Mouse (Mus musculus): ENCODE data around the gene Gen1. TPM values are rescaled to one million over a fixed set of nuclear protein-coding genes. Genes with fewer than 3 reads are reported as not detected.

The Gen1 gene
- polyA plus RNA-seq, 1 experiment from 2014 or later = 9.2 TPM

DNA sequence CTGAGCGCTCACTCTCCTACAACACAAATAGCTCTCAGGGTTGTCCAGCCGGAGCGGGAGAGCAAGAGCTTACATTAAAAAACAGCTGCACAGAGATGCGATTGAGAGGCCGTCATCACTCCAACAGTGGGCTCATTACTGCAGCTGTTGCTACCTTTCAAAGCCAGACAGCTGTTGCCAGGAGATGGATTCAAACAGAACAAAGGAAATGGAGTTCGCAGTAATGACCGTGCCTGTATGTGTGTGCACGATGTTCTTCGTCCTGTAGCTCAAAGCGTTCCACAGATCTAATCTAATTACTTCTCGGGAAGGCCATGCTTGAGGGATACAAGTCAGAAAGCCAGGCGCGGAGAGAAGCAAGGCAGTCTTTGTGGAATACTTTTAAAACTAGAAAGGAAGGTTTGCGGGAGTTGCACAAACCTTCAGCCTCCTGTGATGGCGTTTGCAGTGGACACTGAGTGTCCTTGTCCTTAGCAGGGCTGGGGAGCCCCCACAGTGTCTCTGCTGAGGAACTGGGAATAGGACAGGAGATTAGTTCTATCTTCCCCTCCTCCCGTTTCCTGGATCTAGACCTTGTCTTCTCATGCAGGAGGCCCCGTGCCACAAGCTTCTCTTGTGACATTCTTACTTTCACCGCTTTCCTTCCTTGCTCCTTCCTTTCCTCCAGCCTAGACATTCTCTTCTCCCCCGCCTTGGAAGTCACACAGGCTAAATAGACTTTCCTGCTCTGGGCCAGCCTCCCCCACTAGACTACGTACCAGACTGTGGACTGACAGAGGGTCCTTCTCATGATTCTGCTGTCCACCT, 43.9 kb downstream of the Gen1 start:
- Histone ChIP-seq H3K4me3 (no peak overlapping the region), H3K4me2 (peak overlapping the region; percentile 6; the same call in 1 of the 2 replicates), H3K4me1 (peaks cover 17% of the 10 kb centered on the region), H3K36me3 (ENCODE audit: poor library complexity, severe bottlenecking) (no peaks in the 10 kb centered on the region), H3K27ac (peak overlapping the region; percentile 48), H3K9me3 (replicated peaks) (no peaks in the 10 kb centered on the region), H3K27me3 (no peaks in the 10 kb centered on the region), H3K9ac (no peak overlapping the region)
- 38% methylated on average over 20 of the region's 20 CpGs for WGBS
- peak; percentile 88 for ATAC-seq

GRCm38 (mm10) chr12:11217726-11218250, 47.8 kb downstream of the Gen1 start:
- no peak for ATAC-seq
- Histone ChIP-seq H3K9me3 (replicated peaks) (no peaks in the 10 kb centered on the region), H3K4me3 (no peak overlapping the region), H3K4me1 (peaks cover 10% of the 10 kb centered on the region), H3K9ac (no peak overlapping the region), H3K27me3 (no peaks in the 10 kb centered on the region), H3K4me2 (no peak overlapping the region), H3K36me3 (ENCODE audit: poor library complexity, severe bottlenecking) (no peaks in the 10 kb centered on the region), H3K27ac (no peak overlapping the region)
- WGBS = 82% methylated on average over 7 of the region's 7 CpGs

GRCm38 (mm10) chr12:11216454-11216853, 49.1 kb downstream of the Gen1 start:
- Histone ChIP-seq H3K9me3 (replicated peaks) (no peaks in the 10 kb centered on the region), H3K27ac (no peak overlapping the region), H3K27me3 (no peaks in the 10 kb centered on the region), H3K4me1 (peaks cover 6% of the 10 kb centered on the region), H3K9ac (no peak overlapping the region), H3K4me3 (no peak overlapping the region), H3K4me2 (no peak overlapping the region), H3K36me3 (ENCODE audit: poor library complexity, severe bottlenecking) (no peaks in the 10 kb centered on the region)
- whole genome bisulfite sequencing = 54% methylated on average over 3 of the region's 3 CpGs
- ATAC-seq = no peak

DNA sequence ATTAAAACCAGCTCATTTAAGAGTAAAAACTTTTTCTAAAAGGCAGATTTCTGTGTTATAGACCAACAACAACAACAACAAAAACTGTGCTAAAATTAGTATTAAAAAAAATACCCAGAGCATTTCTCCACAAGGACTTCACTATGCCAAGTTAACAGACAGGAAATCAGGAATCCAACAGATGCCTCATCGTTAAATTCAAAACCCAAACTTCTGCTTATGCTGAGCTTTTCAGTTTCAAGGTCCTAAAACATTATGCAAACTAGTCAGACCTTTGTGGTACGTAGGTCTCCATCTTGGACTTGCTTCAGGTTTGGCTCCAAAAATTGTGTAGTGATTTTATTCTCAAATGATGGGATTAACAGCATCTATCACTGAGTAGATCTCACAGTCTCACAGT, 50.0 kb downstream of the Gen1 start:
- 80% methylated on average over 2 of the region's 2 CpGs for WGBS
- H3K27me3 ChIP-seq = no peaks in the 10 kb centered on the region; the same call in 1 of the 2 replicates
- ATAC-seq = no peak
- no peak overlapping the region for H3K4me2 ChIP-seq
- H3K9me3 ChIP-seq (replicated peaks) = no peaks in the 10 kb centered on the region
- no peak overlapping the region for H3K4me3 ChIP-seq
- H3K36me3 ChIP-seq (ENCODE audit: poor library complexity, severe bottlenecking) = no peaks in the 10 kb centered on the region
- no peaks in the 10 kb centered on the region for H3K4me1 ChIP-seq
- H3K27ac ChIP-seq = no peak overlapping the region
- H3K9ac ChIP-seq = no peak overlapping the region

DNA sequence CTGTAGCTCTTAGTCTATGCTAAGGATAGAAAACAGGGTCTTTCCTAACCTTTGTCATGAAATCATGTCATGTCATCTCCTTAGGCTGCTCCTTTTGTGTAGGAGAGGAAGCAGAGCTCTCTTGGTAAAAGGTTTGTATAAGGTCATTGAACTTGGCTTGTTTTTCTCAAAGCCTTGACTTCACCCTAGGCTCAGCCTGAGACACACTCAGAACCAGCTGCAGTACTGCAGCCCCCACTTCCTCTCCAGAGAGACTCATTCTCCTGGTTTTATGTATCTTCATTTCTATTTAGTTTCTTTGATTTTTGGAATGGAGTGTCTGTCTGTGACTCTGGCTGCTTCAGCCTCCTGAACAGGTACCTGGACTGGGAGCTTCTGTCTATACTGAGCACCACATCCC, 50.8 kb downstream of the Gen1 start:
- H3K4me3 ChIP-seq = no peak overlapping the region
- no peak overlapping the region for H3K4me2 ChIP-seq
- H3K27ac ChIP-seq = no peak overlapping the region
- H3K9me3 ChIP-seq (replicated peaks) = no peaks in the 10 kb centered on the region
- no peaks in the 10 kb centered on the region; the same call in 1 of the 2 replicates for H3K27me3 ChIP-seq
- H3K9ac ChIP-seq = no peak overlapping the region
- ATAC-seq = no peak
- no peaks in the 10 kb centered on the region for H3K36me3 ChIP-seq (ENCODE audit: poor library complexity, severe bottlenecking)
- no peaks in the 10 kb centered on the region for H3K4me1 ChIP-seq

- Histone ChIP-seq H3K9ac (no peak overlapping the region), H3K27ac (no peak overlapping the region), H3K4me3 (no peak overlapping the region), H3K27me3 (no peaks in the 10 kb centered on the region; the same call in 1 of the 2 replicates), H3K36me3 (ENCODE audit: poor library complexity, severe bottlenecking) (no peaks in the 10 kb centered on the region), H3K9me3 (replicated peaks) (no peaks in the 10 kb centered on the region), H3K4me2 (no peak overlapping the region), H3K4me1 (peaks cover 12% of the 10 kb centered on the region)
- WGBS = 90% methylated on average over 1 of the region's 1 CpGs
- ATAC-seq = no peak
These were observed 52.7 kb downstream of the Gen1 start for GRCm38 (mm10) chr12:11212881-11213280.

DNA sequence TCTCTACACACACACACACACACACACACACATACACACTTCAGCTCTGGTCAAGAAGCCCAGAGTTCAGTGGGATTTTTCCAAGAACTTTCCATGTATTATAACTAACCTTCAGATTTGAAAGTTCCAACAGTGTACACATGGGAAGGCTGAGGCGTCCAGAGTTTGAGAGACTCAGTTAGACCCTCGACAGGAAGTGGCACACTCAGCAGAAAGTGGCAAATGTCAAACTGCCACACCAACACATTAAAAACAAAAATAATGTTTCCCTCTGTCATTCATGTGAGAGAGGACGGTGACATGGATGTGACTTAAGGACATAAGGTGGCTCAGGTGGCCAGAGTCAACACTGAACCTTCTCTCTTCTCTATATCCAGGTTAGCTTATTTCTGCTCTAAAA, 55.2 kb downstream of the Gen1 start:
- Histone ChIP-seq H3K9me3 (replicated peaks) (no peaks in the 10 kb centered on the region), H3K4me2 (no peak overlapping the region), H3K4me1 (peaks cover 12% of the 10 kb centered on the region), H3K36me3 (ENCODE audit: poor library complexity, severe bottlenecking) (no peaks in the 10 kb centered on the region), H3K27ac (no peak overlapping the region), H3K4me3 (no peak overlapping the region), H3K9ac (no peak overlapping the region), H3K27me3 (no peaks in the 10 kb centered on the region; the same call in 1 of the 2 replicates)
- 76% methylated on average over 3 of the region's 3 CpGs for whole genome bisulfite sequencing
- ATAC-seq = no peak

GRCm38 (mm10) chr12:11209636-11210035, 56.0 kb downstream of the Gen1 start:
- no peak overlapping the region for H3K4me3 ChIP-seq
- H3K4me2 ChIP-seq = no peak overlapping the region
- no peak for ATAC-seq
- 59% methylated on average over 5 of the region's 5 CpGs for WGBS
- H3K27me3 ChIP-seq = no peaks in the 10 kb centered on the region; the same call in 1 of the 2 replicates
- peaks cover 12% of the 10 kb centered on the region for H3K4me1 ChIP-seq
- H3K9me3 ChIP-seq (replicated peaks) = no peaks in the 10 kb centered on the region
- H3K9ac ChIP-seq = no peak overlapping the region
- H3K36me3 ChIP-seq (ENCODE audit: poor library complexity, severe bottlenecking) = no peaks in the 10 kb centered on the region
- H3K27ac ChIP-seq = no peak overlapping the region

DNA sequence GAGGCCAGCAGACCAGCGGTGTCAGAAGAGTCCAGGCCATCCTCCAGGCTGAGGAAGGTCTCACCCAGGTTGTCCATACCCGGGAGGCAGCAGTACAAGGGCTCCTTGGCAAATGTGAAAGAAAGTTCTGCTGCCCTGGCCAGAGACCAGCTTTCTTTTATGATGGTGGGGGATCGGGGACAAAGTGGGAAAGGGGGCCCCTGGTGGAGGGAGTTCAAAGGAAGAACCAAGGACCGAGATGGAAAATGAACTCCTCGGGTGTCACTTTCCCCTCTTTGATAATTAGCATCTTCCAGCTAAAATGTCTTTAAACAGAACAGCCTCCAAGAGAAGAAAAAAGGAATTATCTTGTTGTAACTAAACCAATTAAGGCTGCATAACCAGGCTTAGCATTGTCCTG, 56.7 kb downstream of the Gen1 start, which contains the start of gene Msgn1:
Gene Msgn1, minus strand, starts transcription at position 101 of the 400 bp plus-strand sequence.
- Histone ChIP-seq H3K9ac (no peak within 1 kb of the TSS), H3K4me3 (no peak within 1 kb of the TSS), H3K9me3 (replicated peaks) (no peaks in the 10 kb centered on the region), H3K4me2 (no peak within 1 kb of the TSS), H3K36me3 (ENCODE audit: poor library complexity, severe bottlenecking) (no peaks in the 10 kb centered on the region), H3K27ac (no peak within 1 kb of the TSS), H3K27me3 (no peaks in the 10 kb centered on the region; the same call in 1 of the 2 replicates), H3K4me1 (peaks cover 12% of the 10 kb centered on the region)
- WGBS = 29% methylated on average over 5 of the region's 5 CpGs
- peak; percentile 36; the same call in 1 of the 2 replicates for ATAC-seq

GRCm38 (mm10) chr12:11206321-11206720, 59.3 kb downstream of the Gen1 start:
- WGBS = 46% methylated on average over 4 of the region's 4 CpGs
- Histone ChIP-seq H3K4me2 (no peak overlapping the region), H3K36me3 (ENCODE audit: poor library complexity, severe bottlenecking) (no peaks in the 10 kb centered on the region), H3K27ac (no peak overlapping the region), H3K9ac (no peak overlapping the region), H3K4me1 (peaks cover 12% of the 10 kb centered on the region), H3K9me3 (replicated peaks) (no peaks in the 10 kb centered on the region), H3K4me3 (no peak overlapping the region), H3K27me3 (no peaks in the 10 kb centered on the region; the same call in 1 of the 2 replicates)
- no peak for ATAC-seq

DNA sequence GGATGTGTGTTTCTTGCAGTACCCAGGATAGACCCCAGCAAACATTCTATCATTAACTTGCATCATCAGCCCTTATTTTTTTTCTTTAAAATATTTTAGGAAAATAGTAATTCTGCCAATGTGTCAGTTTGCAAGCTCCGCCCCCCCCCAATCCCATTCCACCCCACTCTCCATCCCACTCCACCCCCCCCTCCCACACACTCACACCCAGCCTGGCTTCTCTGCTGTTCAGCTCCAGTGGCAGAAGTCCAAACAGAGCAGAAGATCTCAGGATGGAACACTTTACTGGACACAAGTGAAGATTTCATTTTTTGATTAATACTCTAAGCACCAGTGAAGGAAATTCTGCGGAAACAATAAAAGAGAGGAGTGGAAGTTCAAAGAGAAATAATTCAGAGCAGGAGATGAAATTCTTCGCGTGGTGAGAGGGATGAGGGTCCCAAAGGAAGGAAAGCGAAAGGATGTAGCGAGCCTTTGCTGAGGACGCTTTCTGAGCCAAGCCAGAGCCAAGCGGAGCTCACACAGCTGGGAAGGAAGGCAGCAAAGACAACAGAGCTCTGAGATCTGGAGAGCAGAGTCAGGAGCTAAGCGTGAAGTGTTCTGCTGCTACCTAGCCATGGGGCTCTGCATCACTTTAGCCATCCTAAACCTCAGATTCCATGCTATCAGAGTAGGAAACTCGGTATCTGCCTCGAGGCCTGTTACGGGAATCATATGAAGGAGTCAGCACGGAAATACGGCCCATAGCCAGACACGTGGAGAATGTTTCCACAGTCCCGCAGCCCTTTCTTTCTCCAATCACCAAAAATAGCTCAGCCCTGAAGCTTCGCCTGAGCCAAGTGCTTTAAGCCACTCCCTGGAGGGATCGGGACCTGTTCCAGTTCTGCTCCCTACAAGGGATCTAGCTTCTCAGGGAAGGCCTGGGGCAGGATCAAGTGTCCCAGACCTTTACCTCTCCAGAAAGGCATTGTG, 61.6 kb downstream of the Gen1 start:
- ATAC-seq = no peak
- Histone ChIP-seq H3K4me1 (peaks cover 9% of the 10 kb centered on the region), H3K36me3 (ENCODE audit: poor library complexity, severe bottlenecking) (no peaks in the 10 kb centered on the region), H3K4me3 (no peak overlapping the region), H3K4me2 (no peak overlapping the region), H3K27me3 (no peaks in the 10 kb centered on the region), H3K9ac (no peak overlapping the region), H3K27ac (no peak overlapping the region), H3K9me3 (replicated peaks) (no peaks in the 10 kb centered on the region)
- 85% methylated on average over 18 of the region's 18 CpGs for WGBS

GRCm38 (mm10) chr12:11202476-11202875, 63.1 kb downstream of the Gen1 start:
- no peak for ATAC-seq
- Histone ChIP-seq H3K36me3 (ENCODE audit: poor library complexity, severe bottlenecking) (no peaks in the 10 kb centered on the region), H3K9ac (no peak overlapping the region), H3K4me1 (0 out of 2 replicates have a peak, but pooled peaks cover 6% of the 10 kb centered on the region), H3K4me2 (no peak overlapping the region), H3K27me3 (no peaks in the 10 kb centered on the region), H3K4me3 (no peak overlapping the region), H3K9me3 (replicated peaks) (no peaks in the 10 kb centered on the region), H3K27ac (no peak overlapping the region)
- WGBS = 94% methylated on average over 8 of the region's 8 CpGs
